Mouse (Mus musculus): Measurements from ENCODE around the gene Susd2.
A peak's percentile ranks its signal among the peaks of the same experiment; 100 is the strongest.

The Susd2 gene

DNA sequence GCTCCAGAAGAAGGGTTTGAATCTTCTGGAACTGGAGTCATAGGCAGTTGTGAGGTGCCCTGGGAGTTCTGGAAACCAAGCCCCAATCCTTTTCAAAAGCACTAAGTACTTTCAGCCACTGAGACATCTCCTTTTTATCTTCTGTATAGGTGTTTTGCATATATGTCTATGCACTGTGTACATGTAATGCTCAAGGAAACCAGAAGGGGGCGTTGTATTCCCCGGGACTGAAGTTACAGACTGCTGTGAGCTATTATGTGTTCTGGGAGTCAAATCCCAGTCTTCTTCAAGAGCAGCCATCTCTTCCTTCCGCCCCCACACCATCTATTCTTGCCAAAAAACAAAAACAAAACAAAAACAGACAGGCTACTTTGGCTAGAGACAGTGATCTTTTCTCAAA is 23.0 kb downstream of the Susd2 start:
- no peak for DNase-seq

DNA sequence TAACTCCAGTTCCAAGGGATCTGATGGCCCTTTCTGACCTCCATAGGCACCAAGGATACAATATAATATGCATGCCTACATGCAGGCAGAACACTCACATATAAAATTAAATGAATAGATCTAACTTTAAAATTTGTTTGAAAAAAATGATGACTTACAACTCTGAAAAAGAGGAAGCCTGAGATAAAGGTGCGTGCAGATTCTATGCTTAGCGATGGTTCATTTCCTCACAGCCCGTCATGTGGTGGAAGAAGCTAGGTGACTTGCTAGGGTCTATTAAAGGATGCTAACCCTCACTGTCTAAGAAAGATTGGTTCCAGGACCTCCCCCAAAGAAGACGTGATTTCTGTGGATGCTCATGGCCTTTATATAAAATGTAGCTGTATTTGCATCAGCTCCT is 27.8 kb downstream of the Susd2 start:
- DNase-seq = no peak

DNA sequence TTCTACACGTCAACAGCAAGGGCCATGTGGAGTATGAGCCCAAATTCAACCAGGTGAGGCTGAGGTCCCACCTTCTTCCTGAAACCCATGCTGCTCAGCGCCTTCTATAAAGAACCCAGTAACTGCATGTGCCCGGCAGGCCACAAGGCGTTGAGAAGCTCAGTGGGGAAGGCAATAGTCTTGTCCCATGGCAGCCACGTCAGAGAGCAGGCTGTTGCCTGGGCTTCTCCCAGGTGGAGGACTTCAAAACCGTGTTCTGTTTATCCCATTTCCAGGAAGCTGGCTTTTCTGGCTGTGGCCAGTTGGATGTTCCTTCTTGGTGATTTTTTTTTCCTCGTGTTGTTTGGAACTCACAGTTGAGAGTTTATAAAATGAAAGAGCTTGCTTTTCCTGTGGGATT is 33.3 kb downstream of the Susd2 start:
- DNase-seq = no peak

DNA sequence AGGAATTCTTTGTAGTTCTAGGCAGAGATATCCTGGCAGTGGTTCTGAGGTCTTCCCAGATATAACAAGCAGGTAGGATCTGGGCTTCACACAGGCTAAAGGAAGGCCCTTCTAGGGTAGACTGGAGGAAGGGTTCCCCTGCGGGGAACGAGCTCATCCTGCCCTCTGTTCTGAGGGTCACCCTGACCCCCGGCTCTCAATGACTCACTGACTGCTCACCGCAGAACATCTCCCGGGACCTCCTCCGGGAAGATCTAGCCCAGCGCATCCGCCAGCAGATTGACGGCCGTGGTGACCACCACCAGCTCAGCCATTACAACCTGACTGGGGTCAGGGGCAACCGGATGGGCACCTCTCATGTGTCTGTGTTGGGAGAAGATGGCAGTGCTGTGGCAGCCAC is 34.8 kb downstream of the Susd2 start:
- no peak for DNase-seq

DNA sequence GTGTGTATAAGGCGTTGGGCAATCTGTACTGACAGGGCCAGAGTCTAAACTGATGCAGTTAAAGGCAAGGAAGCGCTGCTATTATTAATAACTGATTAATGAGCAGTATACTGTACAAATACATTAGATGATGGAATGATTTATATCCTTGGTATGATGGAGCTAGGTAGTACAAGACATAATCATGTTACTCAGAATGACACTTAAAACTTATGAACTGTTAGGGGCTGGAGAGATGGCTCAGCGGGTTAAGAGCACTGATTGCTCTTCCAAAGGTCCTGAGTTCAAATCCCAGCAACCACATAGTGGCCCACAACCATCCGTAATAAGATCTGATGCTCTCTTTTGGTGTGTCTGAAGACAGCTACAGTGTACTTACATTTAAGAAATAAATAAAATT is 36.6 kb downstream of the Susd2 start:
- no peak for DNase-seq

DNA sequence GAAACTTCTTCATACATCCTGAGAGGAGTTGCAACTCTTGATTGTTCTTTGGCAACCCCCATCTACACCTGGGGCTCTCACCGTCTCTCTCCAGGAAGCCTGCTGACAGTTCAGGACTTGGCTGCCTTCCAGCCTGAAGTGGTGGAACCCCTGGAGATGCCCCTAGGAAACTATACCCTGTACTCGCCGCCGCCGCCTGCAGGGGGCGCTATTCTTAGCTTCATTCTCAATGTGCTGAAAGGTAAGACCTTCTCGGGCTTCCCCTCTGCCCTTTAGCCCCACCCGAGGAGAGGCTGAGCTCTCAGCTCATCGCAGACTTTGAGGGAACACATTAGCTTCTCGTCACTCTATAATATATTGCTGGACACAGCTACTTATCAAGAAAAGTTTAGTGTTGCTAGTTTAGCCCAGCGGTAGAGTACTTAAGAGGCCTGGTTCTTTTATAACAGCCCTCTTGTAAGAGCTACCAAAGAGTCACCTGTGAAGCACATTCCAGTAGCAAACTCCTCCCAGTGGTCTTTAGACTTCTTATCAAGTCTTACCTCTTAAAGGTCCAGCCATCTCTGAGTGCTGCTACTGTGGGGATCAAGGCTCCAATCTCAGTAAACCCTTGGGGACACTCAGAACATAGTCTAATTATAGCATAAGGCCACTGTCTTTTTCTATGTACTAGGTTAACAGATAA is 38.5 kb downstream of the Susd2 start:
- DNase-seq = no peak

DNA sequence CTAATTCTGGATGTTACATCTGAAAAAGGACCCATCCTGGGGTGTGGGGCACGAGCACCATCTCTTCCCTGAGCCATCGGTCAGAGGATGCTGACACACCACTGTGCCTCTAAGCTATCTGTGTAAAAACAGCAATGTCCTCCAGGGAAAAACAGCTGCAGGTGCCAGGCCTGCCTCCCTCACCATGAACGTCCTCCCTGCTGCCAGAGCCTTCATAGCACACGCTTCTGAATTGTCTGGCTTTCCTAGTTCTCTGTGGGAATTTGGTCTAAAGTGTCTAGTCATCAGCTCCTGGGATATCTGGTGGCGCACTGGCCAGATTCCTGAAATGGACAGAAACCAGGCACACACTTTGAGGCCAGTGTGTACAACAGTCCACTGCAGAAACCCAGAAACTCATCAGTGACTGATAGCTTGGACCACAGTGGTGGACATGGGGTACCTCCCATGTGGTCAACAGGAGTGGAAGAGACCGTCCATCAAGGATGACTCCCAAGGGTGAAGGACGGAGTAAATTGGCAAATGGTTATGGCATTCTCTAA is 43.5 kb downstream of the Susd2 start:
- no peak for DNase-seq

DNA sequence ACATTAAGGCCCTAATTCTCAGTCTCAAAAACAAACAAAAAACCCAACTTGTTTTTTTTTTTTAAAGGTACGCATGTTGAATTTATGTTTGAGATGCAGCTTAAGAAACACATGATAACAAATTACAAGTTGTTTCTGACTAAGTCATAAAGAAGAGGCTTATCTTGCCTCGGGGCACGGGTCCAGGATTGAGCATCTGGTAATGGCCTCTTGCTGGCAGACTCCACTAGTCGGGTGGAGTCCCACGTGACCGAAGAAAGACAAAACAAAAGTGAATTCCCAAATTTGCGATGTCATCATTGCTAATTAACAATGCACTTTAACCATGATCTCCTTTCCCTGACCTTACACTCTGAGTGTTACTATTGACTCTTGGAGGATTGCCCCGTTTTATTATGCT is 47.8 kb downstream of the Susd2 start:
- DNase-seq = peak; percentile 84 to 89

DNA sequence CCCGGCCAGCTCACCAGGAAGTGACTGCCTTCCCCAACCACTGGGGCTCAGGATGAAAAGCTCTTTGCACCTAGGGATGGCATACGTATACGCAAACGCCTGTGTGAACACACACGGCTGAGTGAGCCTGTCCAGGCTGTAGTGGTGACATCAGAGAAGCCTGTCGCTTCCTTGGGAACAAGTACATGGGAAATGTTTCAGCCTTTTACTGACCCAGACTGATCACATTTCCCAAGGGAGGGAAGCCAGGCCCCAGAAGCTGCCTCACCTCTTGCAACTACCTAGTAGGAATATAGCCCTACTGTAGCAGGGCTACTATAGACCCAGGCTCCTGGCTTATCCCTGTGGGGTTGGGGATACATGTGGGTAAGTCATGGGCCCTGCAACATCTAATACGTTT is 51.2 kb downstream of the Susd2 start:
- DNase-seq = no peak

DNA sequence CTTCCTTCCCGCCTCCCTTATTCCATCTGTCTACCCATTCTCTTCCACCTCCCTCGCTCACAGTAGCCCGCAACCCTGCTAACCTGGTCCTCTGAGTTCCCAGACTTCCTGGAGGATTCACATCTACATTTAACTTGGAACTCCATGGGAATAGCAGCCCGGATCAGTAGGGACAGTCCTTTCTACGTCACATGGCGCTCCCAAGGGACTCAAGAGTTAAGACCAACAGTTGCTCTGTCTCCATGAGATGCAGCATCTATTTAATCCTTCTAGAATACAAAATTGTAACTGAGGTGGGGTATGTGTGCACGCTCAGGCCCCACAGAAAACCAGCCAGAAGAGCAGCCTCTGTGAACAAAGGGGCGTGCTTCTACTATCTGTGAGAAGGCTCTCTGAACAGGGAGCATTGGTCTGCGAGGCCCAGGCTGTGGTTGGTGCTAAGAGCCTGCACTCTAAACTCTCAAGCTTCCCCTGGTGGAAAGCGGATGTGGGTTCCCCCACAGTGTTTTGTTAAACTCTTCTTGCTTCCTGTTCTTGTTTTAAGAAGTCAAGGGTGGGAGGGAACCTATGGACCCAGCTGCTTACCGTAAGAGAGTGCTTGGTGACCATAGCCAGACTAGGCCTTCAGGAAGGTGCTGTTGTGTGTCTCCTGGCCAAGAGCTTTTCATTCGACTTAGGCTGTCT is 52.5 kb downstream of the Susd2 start:
- no peak for DNase-seq

DNA sequence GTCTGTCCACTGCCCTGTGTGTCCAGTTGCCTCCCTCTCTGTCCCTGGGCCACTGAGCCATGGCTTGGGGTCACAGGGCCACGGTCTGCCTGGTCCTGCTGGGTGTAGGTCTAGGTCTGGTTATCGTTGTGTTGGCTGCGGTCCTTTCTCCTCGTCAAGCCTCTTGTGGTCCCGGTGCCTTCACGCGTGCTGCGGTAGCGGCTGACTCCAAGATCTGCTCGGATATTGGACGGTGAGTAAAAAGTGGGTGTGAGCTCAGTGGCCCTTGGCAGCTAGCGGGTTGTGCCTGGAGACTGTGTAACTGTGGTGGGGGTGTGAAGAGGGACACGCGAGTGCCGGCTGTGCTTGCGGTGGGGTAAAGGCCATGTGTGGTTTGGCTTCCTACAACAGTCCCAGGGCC is 54.2 kb downstream of the Susd2 start:
- no peak for DNase-seq

DNA sequence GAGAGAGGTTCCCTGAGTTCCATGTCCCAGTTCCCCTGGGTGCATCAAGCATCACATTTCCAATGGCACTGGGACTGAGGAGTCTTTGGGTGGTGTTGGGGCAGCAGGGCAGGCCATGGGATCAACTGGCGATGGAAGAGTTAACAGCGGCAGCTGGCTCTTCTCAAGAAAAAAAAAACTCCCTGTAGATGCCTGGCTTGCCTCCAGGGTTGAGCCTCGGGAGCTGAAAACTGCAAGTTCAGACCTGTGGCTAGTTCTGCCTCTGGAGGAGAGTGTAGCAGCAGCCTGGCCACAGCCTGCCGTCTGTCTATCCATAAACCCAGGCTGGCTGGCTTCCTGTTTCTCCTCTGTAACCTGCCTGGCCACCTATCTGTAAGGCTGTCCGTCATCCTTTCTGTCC is 54.7 kb downstream of the Susd2 start, which contains the start of gene Ggt5:
Gene Ggt5 (plus strand): TSS at position 212 of the 400 bp plus-strand sequence.
- peak; percentile 68 to 76 for DNase-seq

DNA sequence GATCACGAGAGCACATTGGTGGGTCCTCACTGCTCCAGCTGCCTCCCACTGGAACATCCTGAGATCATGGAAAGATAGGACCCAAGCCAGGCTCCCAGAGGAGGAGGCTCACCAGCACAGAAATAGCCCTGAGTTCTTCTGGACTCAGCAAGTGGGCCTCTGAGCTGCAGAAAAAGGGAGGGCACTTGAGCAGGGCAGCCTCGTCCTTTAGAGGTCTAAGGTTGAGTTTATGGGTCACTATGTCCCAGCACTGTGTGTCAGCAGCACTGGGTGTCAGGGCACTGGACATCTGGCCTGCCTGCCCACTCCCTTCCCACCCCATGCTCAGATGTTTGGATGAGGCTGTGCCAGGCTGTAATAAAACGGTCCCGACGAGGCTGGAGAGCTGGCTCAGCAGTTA is 55.5 kb downstream of the Susd2 start:
- no peak for DNase-seq

DNA sequence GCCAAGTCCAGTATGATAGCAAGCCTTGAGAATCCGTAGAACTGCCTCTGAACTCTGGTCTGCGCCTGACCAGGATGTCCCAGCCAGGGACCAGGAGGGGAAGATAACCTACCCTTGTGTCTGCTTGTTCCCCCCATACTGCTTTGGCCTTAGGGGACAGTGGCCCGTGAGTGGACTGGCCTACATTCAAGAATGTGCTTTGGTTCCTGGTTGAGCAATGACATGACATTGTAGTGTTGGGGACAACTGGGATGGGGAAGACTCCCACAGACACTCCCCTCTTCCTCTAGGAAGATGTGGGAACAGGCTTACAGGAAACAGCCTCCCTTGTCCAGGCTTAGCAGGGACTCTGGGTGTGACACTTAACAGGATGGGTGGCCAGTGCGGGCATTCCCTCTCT is 56.0 kb downstream of the Susd2 start:
- no peak for DNase-seq

Measured in cerebellum, postnatal 10 days (tissue).